Mouse (Mus musculus) naive thymus-derived CD4-positive, alpha-beta T cell, adult 2 months (primary cell): ENCODE results near the gene Hrg.
"Not testable (repeated sequence)": the region's sequence is repeated elsewhere in the genome, so short reads cannot be mapped to it uniquely, and the experiment has no call there.

Experiments
- DNase-seq: peaks from one replicate; pipeline ENCODE4 v3.0.0-alpha.2; 2011; ENCODE audit warnings: low read depth

Gene Hrg

GRCm38 (mm10) chr16:22961073-22961472 lies 10.2 kb downstream of the Hrg start:
- DNase-seq = no peak

- DNase-seq = no peak
These were observed 11.4 kb downstream of the Hrg start for GRCm38 (mm10) chr16:22962256-22962655.

- DNase-seq = no peak
These were observed 12.4 kb downstream of the Hrg start for GRCm38 (mm10) chr16:22963293-22963692.

- no peak for DNase-seq
These were observed 16.6 kb downstream of the Hrg start for GRCm38 (mm10) chr16:22967383-22968030.

DNA sequence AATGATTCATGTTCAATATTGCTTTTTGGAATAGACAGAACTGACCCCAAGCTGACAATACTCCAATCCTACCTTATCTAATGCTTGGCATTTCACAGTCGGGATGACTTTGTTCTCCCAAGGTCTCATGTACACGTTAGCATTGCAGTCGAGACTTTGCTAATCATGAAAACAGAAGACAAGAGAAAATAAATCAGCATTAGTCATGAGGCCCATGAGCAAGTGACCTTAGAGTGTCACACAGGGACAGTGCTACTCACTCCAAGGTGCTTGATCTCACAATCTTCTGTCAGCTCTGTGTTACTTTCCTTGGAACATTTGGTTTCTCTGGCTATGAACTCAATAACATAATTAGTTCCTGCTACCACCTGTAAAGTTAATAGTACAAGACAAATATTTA lies 46.1 kb downstream of the Hrg start:
- not testable (repeated sequence) for DNase-seq
